Mouse (Mus musculus) lung, postnatal 10 days (tissue): ENCODE data around the gene Ptprk.

Source experiments
- DNase-seq: peaks from one replicate; pipeline ENCODE4 v3.0.0; 2021

Gene Ptprk

GRCm38 (mm10) chr10:28074653-28075451 lies at the start of gene Ptprk:
Gene Ptprk, plus strand, starts transcription at chr10:28074820.
- DNase-seq: peak; percentile 97

- no peak for DNase-seq
Measured at GRCm38 (mm10) chr10:28027791-28028190, 46.8 kb upstream of the Ptprk start.

GRCm38 (mm10) chr10:28036456-28036855 lies 38.2 kb upstream of the Ptprk start:
- DNase-seq: no peak

- DNase-seq: no peak
Measured at GRCm38 (mm10) chr10:28054764-28055163, 19.9 kb upstream of the Ptprk start.

GRCm38 (mm10) chr10:28059222-28059621 lies 15.4 kb upstream of the Ptprk start:
- DNase-seq: no peak

- DNase-seq: no peak
Measured at GRCm38 (mm10) chr10:28067997-28068396, 6.6 kb upstream of the Ptprk start.

- DNase-seq: peak; percentile 43
Measured at GRCm38 (mm10) chr10:28073991-28074652, 498 bp upstream of the Ptprk start.

- peak; percentile 31 for DNase-seq
Measured at GRCm38 (mm10) chr10:28075491-28076035, 943 bp downstream of the Ptprk start.

GRCm38 (mm10) chr10:28076036-28076855 lies 1.6 kb downstream of the Ptprk start:
- DNase-seq: peak; percentile 64

GRCm38 (mm10) chr10:28078270-28078669 lies 3.6 kb downstream of the Ptprk start:
- no peak for DNase-seq

GRCm38 (mm10) chr10:28081221-28081620 lies 6.6 kb downstream of the Ptprk start:
- DNase-seq: no peak

GRCm38 (mm10) chr10:28083183-28083582 lies 8.6 kb downstream of the Ptprk start:
- no peak for DNase-seq

- no peak for DNase-seq
Measured at GRCm38 (mm10) chr10:28083625-28084024, 9.0 kb downstream of the Ptprk start.

GRCm38 (mm10) chr10:28087341-28087740 lies 12.7 kb downstream of the Ptprk start:
- peak; percentile 5 for DNase-seq

GRCm38 (mm10) chr10:28087749-28088148 lies 13.1 kb downstream of the Ptprk start:
- no peak for DNase-seq

GRCm38 (mm10) chr10:28096007-28096406 lies 21.4 kb downstream of the Ptprk start:
- no peak for DNase-seq

- peak; percentile 73 for DNase-seq
Measured at GRCm38 (mm10) chr10:28097637-28098036, 23.0 kb downstream of the Ptprk start.

- DNase-seq: no peak
Measured at GRCm38 (mm10) chr10:28098923-28099322, 24.3 kb downstream of the Ptprk start.

- DNase-seq: no peak
Measured at GRCm38 (mm10) chr10:28103406-28103906, 28.8 kb downstream of the Ptprk start.

GRCm38 (mm10) chr10:28103924-28104323 lies 29.3 kb downstream of the Ptprk start:
- no peak for DNase-seq

- DNase-seq: no peak
Measured at GRCm38 (mm10) chr10:28105247-28105646, 30.6 kb downstream of the Ptprk start.

GRCm38 (mm10) chr10:28112826-28113589 lies 38.4 kb downstream of the Ptprk start:
- no peak for DNase-seq
